Mouse (Mus musculus) frontal cortex, postnatal 14 days (tissue): ENCODE data around the gene March10.

ENCODE experiments used
- DNase-seq, 2 experiments: peaks; one replicate each; pipeline ENCODE4 v3.0.0; 2022; ENCODE audit warnings: low spot score in 2 of 2

March10 gene

DNA sequence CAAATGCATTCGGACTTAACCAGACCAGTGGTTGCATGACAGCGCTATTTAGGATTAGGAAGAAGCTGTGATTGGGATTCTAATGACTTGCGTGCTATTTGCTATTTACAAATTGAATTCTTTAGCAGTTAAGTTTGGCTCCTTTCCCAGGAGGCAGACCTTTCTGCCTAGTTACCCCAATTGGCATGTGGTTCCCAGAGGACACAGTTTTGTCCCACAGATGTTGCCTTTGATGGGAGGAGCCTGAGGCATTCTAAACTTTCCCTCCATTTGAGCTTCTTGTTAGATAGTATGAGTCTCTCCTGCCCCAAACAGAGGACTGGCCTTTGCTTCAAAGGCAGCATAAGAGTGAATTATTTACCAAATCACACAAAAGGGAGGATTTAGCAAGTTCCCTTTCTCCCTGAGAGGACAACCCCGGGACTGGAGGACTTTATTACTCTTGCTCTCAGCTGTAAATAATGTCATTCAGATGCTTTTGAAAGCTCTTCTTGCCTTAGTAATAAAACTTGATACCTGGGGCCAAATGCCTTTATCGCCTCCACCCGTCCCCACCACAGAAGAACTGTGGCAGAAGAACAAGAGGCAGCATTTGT is 48.6 kb downstream of the March10 start:
- DNase-seq, result no peak

DNA sequence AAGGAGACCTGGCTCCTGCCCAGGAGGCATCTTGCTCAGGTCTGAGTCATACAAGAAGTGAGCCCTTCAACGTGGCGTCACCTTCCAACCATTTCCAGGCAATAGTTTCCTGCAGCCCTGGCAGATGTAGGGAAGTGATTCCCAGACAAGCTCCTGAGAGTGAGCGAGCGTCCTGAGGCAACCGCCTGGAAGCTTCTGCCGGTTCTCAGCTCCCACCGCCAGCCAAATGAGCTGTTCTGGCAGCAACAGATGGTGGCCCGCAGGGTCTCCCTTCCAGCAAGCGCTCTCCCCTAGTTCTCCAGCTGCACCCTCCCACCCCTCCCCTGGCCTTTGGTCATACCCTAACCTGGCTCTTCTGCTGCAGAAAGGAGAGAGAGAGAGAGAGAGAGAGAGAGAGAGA is 54.2 kb downstream of the March10 start:
- no peak for DNase-seq

DNA sequence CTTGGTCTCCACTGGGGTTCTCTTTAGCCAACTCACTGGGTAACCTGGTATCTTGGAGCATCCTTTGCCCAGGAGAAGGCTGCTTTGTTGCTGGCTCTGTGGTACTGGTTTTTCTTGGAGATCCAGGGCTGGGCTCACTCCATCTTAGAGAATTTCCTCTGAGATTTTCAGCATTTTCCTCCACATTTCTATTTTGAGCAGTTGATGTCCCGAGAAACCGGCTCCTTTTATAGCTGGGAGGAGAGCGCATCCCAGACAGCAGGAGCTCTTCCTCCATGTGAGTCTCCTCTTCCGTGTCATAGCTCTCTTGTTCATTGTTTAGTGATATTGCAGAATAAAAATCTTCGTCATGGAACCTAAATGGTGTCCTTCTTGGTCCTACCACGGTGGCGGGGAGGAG is 66.2 kb downstream of the March10 start:
- DNase-seq, result no peak

DNA sequence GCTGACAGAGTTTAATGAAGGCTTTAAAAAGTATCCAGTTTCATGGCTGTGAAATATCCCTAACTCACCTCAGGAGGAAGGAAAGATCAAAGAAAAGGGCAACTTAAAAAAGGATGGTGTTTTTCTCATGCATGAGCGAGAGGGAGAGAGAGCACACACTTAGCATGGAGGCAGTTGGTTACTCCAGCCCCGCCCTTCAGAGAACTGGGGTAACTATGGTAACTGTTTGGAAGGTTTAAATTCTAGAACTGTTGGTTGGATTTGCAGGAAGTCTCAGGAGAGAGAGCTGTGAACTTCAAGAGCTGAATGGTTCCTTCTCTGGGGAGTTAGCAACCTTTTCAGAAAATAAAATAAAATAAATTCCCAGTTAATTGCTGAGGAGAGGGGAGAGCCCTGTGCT is 67.9 kb downstream of the March10 start:
- DNase-seq, result no peak

DNA sequence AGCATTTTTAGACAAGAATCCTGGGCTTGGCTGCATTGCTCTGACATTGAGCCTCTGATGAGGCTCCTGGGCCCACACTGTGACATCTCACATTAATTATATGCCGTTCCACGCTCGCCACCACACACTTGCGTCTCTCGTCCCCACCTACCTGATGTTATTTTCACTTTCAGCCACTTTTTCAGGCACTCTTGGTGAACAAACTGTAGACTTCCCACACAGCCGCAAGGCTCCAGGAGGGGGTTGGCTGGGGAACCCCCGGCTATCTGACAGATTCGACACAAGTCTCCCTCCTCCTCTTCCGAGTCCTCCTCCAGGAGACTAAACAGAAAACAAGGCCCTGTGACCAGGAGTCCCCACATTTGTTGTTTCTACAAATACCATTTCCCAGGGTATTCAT is 71.3 kb downstream of the March10 start:
- DNase-seq, result peak in 1 of 2 experiments; percentile 29

DNA sequence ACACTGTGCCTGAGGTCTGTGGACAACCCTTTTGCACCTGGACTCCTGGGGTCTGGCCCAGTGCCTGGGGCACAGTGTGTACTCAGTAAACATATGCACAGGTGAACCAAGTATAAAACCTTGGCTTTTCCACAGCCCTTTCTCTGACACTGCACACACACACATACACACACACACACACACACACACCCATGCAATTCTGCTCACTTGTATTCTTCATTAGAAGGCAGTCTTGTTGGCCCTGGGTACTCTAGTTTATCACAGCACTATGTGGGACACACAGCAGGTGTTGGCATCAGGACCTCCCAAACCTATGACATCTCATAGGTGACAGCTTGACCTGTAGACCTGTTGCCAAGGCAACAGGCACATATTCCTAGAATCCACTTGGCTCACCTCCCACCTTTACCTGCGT is 80.7 kb downstream of the March10 start:
- DNase-seq, result no peak

DNA sequence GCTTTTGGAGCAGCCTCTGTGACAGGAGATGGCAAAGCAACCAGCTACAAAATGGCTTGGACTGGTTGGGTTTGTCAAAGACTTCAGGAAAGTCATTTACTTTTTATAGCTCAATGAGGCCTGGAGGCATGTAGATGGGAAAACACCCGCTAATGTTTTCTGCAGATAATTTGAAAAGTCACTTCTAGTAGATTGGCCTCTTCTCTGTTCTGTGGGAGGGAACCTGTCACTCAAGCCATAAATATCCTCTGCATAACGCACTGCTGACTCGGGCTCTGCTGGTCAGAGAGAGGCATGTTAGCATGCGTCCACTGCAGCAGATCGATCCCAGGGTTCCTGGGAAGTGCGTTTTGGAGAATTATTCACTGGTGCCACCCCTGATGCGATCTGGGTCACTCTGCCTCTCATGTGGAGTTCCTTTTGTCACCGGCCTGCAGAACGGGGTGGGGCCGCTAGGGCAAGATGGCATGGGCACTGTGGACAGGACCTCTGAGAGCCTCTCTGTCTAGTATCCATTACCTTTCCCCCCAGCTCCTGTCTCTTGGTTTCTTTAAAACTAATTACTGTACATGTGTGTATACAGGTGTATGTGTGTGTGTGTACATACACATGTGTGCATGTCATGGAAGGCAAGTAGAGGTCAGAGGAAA is 81.9 kb downstream of the March10 start:
- no peak for DNase-seq

DNA sequence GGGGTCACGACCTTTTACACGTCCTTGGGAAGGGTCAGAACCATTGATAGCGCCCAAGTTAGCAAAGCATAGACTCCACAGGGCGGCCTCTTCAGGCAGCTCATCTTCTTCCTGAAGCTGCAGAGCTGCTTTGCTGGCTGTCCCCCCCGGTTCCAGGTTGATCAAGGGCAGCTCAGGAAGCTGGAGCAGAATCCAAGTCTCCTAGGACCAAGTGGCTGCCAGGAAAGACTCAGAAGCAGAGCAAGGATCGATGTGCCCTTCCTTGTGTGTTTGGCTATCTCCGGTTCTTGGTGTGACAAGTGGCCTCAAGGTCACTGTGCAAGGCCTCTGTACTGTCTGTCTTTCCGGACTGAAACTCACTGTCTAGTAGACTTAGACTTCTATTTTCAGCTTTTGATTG is 82.7 kb downstream of the March10 start:
- no peak for DNase-seq

DNA sequence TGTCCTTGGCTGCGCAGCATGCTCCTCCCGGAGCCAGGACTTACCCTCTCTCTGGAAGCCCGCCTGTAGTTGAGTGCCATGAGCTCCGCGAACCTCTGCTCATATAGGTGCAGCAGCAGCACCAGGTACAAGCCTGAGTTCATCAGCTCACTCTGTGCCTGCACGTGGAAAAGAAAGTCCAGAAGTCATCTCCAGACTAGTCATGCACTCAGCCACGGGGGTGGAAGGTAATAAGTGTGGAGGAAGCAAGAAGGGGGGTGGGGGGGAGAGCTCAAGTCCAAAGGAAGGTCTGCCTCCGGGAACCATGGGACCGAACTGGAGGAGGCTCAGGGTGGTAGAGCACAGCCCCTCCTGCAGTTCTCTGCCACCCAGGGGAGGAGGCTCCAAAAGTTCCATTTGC is 84.7 kb downstream of the March10 start:
- DNase-seq, result no peak

DNA sequence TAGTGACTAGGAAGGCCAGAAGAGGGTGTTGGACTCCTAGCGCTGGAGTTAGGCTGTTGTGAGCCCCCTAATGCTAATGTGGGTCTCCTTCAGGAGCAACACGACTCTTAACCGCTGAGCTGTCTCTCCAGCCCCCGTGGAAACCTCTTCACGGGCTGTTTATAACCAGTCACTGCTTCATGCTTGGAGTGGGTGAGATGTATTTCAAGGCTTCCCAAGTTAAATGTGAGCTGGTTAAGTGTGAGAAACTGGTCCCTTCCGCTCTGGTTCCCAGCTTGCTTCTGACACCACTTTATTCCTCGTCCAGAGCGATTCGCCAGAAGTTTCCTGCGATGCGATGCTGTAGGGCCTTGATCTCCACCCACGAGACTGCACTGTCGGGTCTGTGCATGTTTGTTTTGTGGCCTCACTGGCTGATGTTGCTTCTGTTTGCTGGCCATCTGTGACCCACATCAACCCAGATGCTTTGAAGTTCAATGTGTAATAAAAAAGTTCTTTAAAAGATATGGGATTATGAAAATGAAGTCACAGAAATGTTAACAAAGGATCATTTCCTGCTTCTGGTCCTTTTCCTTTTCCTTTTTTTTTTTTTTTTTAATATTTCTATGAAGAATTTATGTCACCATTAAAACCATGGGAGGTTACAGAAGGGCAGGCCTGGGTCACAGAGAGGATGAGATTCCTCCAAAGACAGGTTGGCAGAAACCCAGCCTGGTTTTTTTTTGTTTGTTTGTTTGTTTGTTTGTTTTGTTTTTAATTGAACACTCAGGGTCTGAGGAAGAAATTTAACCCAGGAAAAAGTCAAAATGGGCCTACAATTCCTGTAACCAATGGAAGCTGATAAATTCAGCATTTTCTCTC is 86.8 kb downstream of the March10 start:
- DNase-seq, result no peak

DNA sequence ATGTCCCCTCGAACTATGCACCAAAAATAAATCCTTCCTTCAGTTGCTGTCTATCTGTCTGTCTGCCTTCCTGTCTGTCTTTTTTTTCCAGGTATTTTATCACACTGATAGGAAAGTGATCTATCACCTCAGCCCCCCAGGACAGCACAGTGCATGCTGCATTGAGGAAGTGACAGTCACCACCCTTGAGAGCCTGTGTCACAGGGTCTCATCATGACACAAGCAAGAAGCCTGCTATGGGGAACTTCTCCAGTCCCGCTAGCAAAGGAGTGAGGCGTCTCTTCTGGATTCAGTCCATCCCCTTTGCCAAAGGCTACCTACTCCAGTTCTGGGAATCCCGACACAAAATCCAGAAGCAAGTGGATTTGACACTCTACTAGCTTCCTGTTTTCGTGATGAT is 87.7 kb downstream of the March10 start:
- DNase-seq, result no peak

DNA sequence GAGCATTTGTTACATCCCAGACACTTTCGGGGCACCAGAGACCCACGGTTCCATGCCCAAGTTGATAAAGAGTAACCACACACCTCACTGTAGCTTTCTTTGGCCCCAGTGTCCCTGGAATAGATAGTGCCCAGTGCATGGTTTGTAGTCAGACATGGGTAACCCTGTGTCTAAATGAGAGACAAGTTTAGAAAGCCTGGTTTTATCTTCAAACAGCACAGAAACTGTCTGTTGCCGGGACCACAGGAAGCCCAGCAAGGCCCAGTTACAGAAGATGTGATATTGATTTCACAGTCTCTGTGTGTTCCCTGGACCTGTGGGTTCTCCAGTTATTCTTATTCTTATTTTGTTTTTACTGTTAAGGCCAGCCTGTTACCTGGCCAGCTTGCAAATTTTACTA is 89.4 kb downstream of the March10 start:
- DNase-seq, result no peak

DNA sequence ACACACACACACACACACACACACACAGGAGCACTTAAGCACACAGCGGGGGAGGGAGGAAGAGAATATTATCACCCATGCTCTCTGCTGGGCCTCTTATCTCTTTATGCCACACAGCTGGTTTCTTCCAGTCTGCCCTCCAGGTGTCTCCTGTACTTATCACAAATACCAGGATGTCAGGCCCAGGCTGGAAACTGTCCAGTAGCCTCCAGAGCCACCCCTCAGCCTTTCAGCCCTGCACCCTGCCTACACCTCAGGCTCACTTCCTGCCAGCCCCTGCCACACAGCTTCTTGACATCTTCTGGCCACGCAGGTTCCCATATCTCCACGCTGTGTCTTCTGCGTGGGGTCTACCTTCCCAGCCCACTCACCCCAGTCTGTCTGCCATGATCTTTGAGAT is 90.5 kb downstream of the March10 start:
- DNase-seq, result no peak

DNA sequence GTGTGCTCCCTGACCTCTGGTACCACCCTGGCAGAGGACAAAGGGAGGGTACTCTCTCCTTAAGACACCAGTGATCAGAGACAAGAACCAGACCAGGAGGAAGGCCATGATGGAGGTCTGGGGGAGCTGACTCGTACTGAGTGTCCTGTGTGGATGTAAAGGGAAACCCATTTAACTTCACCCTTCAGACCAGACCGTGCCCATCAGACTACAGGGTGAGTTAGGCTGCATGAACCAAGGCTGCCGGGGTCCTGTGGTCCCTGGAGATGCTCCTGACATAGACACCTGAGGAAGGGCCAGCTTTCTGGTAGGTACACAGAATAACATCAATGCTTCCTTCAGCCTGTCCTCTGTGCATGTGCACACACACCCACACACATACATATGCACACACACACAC is 90.9 kb downstream of the March10 start:
- DNase-seq, result no peak

DNA sequence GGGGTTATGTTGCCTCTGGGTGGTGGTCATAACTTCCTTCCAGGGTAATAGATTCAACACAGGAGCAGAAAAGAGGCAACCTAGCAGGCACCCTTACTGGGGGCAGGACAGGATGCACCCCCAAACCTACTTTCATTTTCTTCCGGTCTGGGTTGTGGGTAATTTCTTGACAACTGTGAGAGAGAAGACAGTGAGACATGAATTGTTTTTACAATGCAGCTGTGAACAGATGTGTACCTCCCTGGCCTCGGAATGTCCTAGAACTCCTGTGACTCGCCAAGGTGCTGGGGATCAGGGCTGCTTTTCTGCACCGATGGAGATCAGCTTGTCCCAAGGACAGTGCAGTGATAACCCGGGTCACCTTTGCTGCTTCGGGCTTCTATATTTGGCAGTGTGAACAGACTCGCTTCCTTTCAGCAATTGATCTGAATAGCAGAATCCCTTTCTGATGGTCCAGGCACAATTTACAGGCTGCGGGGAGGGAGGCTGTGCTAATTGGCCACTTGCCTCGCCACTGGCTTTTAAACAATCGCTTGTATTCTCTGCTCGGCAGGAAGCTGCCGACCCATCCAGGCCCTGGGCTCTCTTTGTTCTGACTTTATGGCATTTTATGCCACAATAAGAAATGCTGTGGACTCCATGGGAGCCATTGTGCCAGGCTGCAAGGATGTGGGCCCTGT is 92.0 kb downstream of the March10 start:
- DNase-seq, result no peak

DNA sequence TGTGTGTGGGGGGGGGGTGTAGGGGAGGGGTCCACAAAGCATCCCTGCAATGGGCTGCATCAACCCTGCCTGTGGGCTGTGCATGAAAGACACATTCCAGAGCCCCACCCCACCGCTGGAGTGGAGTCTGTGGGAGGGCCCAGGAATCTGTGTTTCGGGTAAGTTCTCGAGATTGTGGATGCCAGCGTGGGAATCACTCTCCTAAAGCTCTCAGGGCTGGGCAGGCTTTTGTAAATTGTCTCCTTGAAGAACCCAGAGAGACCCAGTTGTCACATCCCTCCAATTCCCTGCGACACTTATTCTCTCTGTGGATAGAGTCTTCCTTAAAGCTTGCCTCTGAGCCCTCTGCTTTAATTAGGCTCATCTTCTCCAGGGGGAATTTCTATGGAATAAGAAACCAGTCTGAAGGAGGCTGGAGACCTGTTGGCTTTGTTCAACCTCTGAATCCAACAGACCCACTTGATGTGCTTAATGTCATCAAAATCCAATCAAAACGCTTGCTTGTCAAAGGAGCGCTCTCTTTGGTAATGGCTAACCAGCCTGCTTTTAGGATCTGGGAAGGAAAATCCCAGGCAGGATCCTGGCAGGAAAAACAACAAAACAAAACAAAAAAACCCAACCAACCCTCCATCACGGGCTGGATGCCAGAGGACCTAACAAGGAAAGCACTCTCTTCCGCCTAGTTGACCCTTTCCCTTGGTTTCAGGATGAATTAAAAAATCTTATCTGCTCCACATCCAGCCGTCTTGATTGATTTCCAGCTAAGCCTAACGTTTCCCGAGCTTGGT is 92.7 kb downstream of the March10 start:
- DNase-seq, result peak; percentile 56 to 58

DNA sequence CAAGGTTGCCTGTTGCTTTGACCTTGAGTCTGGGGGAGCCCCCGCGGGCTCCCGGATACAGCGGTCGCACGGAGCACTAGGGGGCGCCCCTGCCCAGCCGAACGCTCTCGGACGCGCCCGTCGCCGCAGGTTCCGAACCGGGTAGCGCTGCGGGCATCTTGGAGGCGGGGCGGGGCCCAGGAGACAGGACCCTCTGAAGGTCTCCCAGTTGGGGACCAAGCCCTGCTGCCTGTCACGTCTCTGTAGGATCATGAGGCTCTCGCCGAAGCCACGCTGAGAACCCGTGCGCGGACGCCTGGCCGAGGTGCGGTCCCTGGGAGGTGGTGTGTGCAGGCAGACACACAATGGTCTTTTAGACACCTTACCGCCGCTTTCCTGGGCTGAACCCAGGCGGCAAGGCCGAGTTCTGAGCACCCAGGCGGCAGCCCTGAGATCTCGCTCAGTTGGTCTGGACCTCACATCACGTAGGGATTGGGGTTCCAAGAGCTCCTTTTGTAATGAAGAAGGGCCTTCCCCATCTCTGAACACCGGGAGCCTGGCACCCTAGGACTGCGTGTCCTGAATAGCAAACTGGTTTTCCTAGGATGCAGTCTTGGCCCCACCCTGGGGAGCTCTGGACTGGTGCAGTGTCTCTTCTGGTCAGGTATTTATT is 93.5 kb downstream of the March10 start:
- peak; percentile 66 to 79 for DNase-seq

DNA sequence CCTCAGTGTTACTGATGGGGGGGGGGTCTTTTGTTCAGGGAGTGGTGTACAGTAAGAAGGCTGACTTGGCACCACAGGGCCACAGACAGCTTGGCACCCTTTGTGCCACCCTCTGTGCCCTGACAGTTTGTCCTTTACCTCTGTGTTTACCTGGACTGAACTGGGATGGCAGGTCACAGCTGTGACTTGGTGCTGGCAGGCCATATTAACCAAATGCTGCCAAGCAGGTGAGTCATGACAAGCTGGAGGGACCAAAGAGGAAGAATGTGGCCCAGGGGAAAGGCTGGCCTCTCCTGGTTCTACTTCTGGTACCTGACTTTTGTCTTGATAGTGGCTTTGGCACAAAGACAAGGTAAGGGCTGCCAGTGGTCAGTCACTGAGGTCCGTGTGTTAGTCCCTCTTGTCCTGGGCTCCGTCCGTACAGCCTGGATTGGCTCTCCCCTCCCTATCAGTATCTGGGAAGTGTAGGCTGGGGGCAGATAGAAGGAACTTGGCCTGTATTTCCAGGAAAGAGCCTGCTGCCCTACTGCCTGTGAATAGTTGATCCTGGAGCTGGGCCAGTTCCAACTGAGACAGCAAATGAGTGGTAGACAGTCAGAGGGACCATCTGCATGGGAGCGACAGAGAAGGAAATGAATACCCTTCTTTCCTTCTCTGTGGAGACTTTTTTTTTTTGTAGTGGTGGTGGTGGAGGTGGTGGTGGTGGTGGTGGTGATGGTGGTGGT is 94.3 kb downstream of the March10 start:
- DNase-seq, result no peak

DNA sequence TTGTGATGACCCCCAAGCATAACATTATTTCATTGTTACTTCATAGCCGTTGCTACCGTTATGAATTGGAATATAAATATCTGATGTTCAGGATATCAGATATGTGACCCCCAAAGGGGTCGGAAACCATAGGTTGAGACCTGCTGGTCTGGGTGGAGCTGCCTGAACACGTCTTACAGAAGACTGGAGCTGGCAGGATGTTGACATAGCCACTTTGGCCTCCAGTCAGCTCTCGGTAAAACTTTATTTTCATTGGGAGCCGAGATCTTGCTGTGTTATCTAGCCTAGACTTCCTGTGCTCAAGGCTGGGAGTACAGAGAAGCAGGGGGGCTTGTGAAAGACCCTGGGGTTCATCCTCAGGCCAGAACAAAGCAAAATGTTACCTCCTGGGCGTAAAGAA is 100.2 kb downstream of the March10 start:
- DNase-seq, result no peak

DNA sequence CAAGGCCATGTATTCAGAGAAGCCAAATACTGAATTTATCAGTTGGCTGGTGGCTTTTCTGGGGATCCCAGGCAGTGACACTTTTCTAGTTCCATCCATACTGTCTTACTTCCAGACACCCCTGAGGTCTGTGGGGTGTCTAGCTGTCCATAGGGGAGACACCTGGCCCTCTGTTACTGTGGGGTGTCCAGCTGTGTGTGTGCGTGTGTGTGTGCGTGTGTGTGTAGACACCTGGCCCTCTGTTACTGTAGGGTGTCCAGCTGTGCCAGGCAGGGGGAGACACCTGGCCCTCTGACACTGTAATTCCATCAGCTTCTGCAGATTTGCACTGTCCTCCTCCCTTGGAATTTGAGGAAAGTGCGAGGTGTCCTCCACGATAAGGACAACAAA is 102.6 kb downstream of the March10 start:
- no peak for DNase-seq
